Mouse (Mus musculus) urinary bladder, postnatal 10 days (tissue): Measurements from ENCODE around the gene Tial1.

Source experiments
- DNase-seq: peaks from one replicate; pipeline ENCODE4 v3.0.0; 2022; ENCODE audit warnings: low spot score

The Tial1 gene

GRCm38 (mm10) chr7:128461285-128462215 lies at the start of gene Tial1:
Gene Tial1, minus strand, starts transcription at chr7:128461717.
- peak; percentile 87 for DNase-seq

GRCm38 (mm10) chr7:128504091-128504490 lies 42.6 kb upstream of the Tial1 start:
- DNase-seq: no peak

- no peak for DNase-seq
These were observed 38.3 kb upstream of the Tial1 start for GRCm38 (mm10) chr7:128499801-128500200.

GRCm38 (mm10) chr7:128494546-128494945 lies 33.0 kb upstream of the Tial1 start:
- no peak for DNase-seq

- DNase-seq: no peak
These were observed 27.5 kb upstream of the Tial1 start for GRCm38 (mm10) chr7:128488986-128489385.

- peak; percentile 29 for DNase-seq
These were observed 12.8 kb upstream of the Tial1 start for GRCm38 (mm10) chr7:128474322-128474721.

- DNase-seq: no peak
These were observed 889 bp upstream of the Tial1 start for GRCm38 (mm10) chr7:128462406-128462805.

- DNase-seq: no peak
These were observed 670 bp downstream of the Tial1 start for GRCm38 (mm10) chr7:128460865-128461228.

- no peak for DNase-seq
These were observed 1.2 kb downstream of the Tial1 start for GRCm38 (mm10) chr7:128460131-128460864.

- no peak for DNase-seq
These were observed 1.8 kb downstream of the Tial1 start for GRCm38 (mm10) chr7:128459791-128460130.

GRCm38 (mm10) chr7:128458011-128458410 lies 3.5 kb downstream of the Tial1 start:
- DNase-seq: no peak

GRCm38 (mm10) chr7:128452731-128453130 lies 8.8 kb downstream of the Tial1 start:
- DNase-seq: no peak

GRCm38 (mm10) chr7:128440584-128440983 lies 20.9 kb downstream of the Tial1 start:
- DNase-seq: no peak

- no peak for DNase-seq
These were observed 22.3 kb downstream of the Tial1 start for GRCm38 (mm10) chr7:128439251-128439650.

- no peak for DNase-seq
These were observed 23.4 kb downstream of the Tial1 start for GRCm38 (mm10) chr7:128438131-128438530.

- no peak for DNase-seq
These were observed 28.3 kb downstream of the Tial1 start for GRCm38 (mm10) chr7:128433213-128433612.

GRCm38 (mm10) chr7:128432574-128432973 lies 28.9 kb downstream of the Tial1 start:
- no peak for DNase-seq

GRCm38 (mm10) chr7:128422491-128422890 lies 39.0 kb downstream of the Tial1 start:
- DNase-seq: no peak

GRCm38 (mm10) chr7:128421701-128422100 lies 39.8 kb downstream of the Tial1 start:
- no peak for DNase-seq

GRCm38 (mm10) chr7:128419690-128420089 lies 41.8 kb downstream of the Tial1 start:
- no peak for DNase-seq

- DNase-seq: peak; percentile 14
These were observed 43.4 kb downstream of the Tial1 start, which contains the start of gene Rgs10 for GRCm38 (mm10) chr7:128417930-128418779. Gene Rgs10, minus strand, starts transcription at chr7:128418758.
